Comparison of ENCODE assay signal across 9 mouse cellular contexts in genomic region chr19:7311306-7311705, GRCm38 (mm10). TPM values are rescaled to one million over a fixed set of nuclear protein-coding genes. Genes with fewer than 3 reads are reported as not detected.
DNase-seq lines count a peak whose midpoint lies in the region; ATAC-seq and TF ChIP-seq lines count a peak whose summit lies in the region.
"Had no signal": no experiment of that assay in that cellular context is flagged by ENCODE, and none has a peak within 500 bp of the region (broad histone marks: within the 10 kb centered on the region; RNA-seq: fewer than 3 reads in every experiment).

No protein-coding gene starts in this region.

- H3K36me3 ChIP-seq in liver, adult 2 months (ENCODE audit: control insufficient read depth, insufficient read depth, low read length), result no peaks in the 10 kb centered on the region
- no peaks in the 10 kb centered on the region for H3K36me3 ChIP-seq in heart, embryonic 14.5 days (ENCODE audit: control insufficient read depth, insufficient read depth, low read length)
- H3K36me3 ChIP-seq: midbrain, embryonic 12.5 days had no signal

- TF ChIP-seq CTCF in liver, adult 2 months (IDR thresholded peaks at IDR 0.05; ENCODE audit: low read depth, low read length), result no peak

- peak; percentile 52; the same call in 1 of the 2 replicates for ATAC-seq in heart, embryonic 14.5 days (ENCODE audit: insufficient number of reproducible peaks, insufficient read depth, low FRiP score, low read depth)

- H3K27ac ChIP-seq in liver, adult 2 months (replicated peaks; ENCODE audit: insufficient read depth, low read depth, low read length), result no peak overlapping the region; the same call in 1 of the 2 replicates
- peak overlapping the region; percentile 89 to 90 for H3K27ac ChIP-seq in heart, embryonic 14.5 days (replicated peaks in 1 of 2; ENCODE audit: control insufficient read depth in 1 of 2, insufficient read depth in 1 of 2, low read depth in 2 of 2, low read length in 2 of 2)
- H3K27ac ChIP-seq: midbrain, embryonic 12.5 days had no signal

- TF ChIP-seq POLR2A in liver, adult 2 months (IDR thresholded peaks at IDR 0.05; ENCODE audit: extremely low read depth, insufficient read depth, low read length), result no peak

- no peaks in the 10 kb centered on the region for H3K27me3 ChIP-seq in liver, adult 2 months (ENCODE audit: control insufficient read depth, insufficient read depth, low read length)
- no peaks in the 10 kb centered on the region for H3K27me3 ChIP-seq in heart, embryonic 14.5 days (ENCODE audit: control insufficient read depth, insufficient read depth, low read length)
- H3K27me3 ChIP-seq: midbrain, embryonic 12.5 days had no signal

- H3K9ac ChIP-seq in liver, adult 2 months (ENCODE audit: low read depth, low read length), result no peak overlapping the region
- peak overlapping the region; percentile 45; the same call in 1 of the 2 replicates for H3K9ac ChIP-seq in heart, embryonic 14.5 days (ENCODE audit: low read length)
- H3K9ac ChIP-seq: midbrain, embryonic 12.5 days had no signal

- no peaks in the 10 kb centered on the region for H3K9me3 ChIP-seq in heart, embryonic 14.5 days (ENCODE audit: control insufficient read depth, low read length)
- H3K9me3 ChIP-seq: midbrain, embryonic 12.5 days had no signal

- H3K4me1 ChIP-seq in liver, adult 2 months (ENCODE audit: control insufficient read depth, insufficient read depth, low read length), result peaks cover 54% of the 10 kb centered on the region
- peaks cover 47 to 79% of the 10 kb centered on the region in 2 experiments for H3K4me1 ChIP-seq in heart, embryonic 14.5 days (ENCODE audit: control insufficient read depth in 2 of 2, insufficient read depth in 2 of 2, low read length in 2 of 2)

- H3K4me3 ChIP-seq in liver, adult 2 months (ENCODE audit: insufficient read depth, low read depth, low read length), result no peak overlapping the region
- no peak overlapping the region for H3K4me3 ChIP-seq in heart, embryonic 14.5 days (ENCODE audit: control insufficient read depth in 1 of 2, insufficient read depth in 1 of 2, low read depth in 1 of 2, low read length in 2 of 2)
- H3K4me3 ChIP-seq: midbrain, embryonic 12.5 days had no signal

- H3K4me2 ChIP-seq in heart, embryonic 14.5 days (ENCODE audit: low read length), result peak overlapping the region; percentile 38
- H3K4me2 ChIP-seq: midbrain, embryonic 12.5 days had no signal

- DNase-seq in liver, adult 2 months (ENCODE audit: extremely low read depth, low read depth, low spot score), result peak; percentile 36
- DNase-seq in liver, result no peak
- DNase-seq in cerebellum, adult 9-11 months, result peak; percentile 88
- DNase-seq in lung, postnatal 14 days, result peak; percentile 39
- no peak for DNase-seq in right cerebral cortex, postnatal 25 days
- no peak for DNase-seq in frontal cortex, postnatal 36 days (ENCODE audit: low spot score in 2 of 2)
- no peak for DNase-seq in left cerebral cortex, postnatal 14 days (ENCODE audit: low spot score in 2 of 2)

- peaks cover 34% of the 10 kb centered on the region; the same call in 1 of the 2 replicates for H3K79me2 ChIP-seq in liver, adult 2 months (ENCODE audit: control insufficient read depth, insufficient read depth, low read length)

- 30% methylated on average over 10 of the region's 10 CpGs for WGBS in liver, adult 2 months
- 13% methylated on average over 10 of the region's 10 CpGs for WGBS in heart, embryonic 14.5 days

- intact Hi-C loops in left cerebral cortex, postnatal 14 days (cut with DNase I), result no loop called here

RNA-seq across cellular contexts. Expression of gene Mark2, which starts 30.4 kb away (rescaled TPM):
- 4.6 and 7.0 TPM in 2 replicates for total RNA-seq in liver, adult 2 months (2014; rRNA removed)
- polyA plus RNA-seq in liver, adult 2 months (2012; rRNA removed), result 17.2 and 19.8 TPM in 2 replicates
- polyA plus RNA-seq in heart, embryonic 14.5 days (2014; fragmentation: Nextera tagmentation; extraction: Ambion mirVana), result 35.4 and 40.2 TPM in 2 replicates
- total RNA-seq in left cerebral cortex, postnatal 14 days (2021), result 100 to 1,000 TPM; 136 to 140 TPM

RNA-seq across cellular contexts. Expression of gene Rcor2, which starts 44.2 kb away (rescaled TPM):
- total RNA-seq in liver, adult 2 months (2014; rRNA removed), result 0.13 and 0.55 TPM in 2 replicates
- 0.10 and 0.57 TPM in 2 replicates for polyA plus RNA-seq in liver, adult 2 months (2012; rRNA removed)
- polyA plus RNA-seq in heart, embryonic 14.5 days (2014; fragmentation: Nextera tagmentation; extraction: Ambion mirVana), result 6.1 and 10.7 TPM in 2 replicates
- total RNA-seq in left cerebral cortex, postnatal 14 days (2021), result 10 to 100 TPM; 15.7 to 16.3 TPM

Comparison
In these comparisons a context has a peak if more than half of its experiments do, and no peak if none do; other contexts are left out.
1. DNase-seq: peak in liver, adult 2 months (single experiment), cerebellum, adult 9-11 months (single experiment) and lung, postnatal 14 days (single experiment); none in liver (single experiment), right cerebral cortex, postnatal 25 days (single experiment), frontal cortex, postnatal 36 days (0 of 2) and left cerebral cortex, postnatal 14 days (0 of 2).
2. RNA of gene Mark2, which starts 30.4 kb away (total RNA-seq): 136 to 140 TPM in left cerebral cortex, postnatal 14 days; 4.6 to 7.0 TPM in liver, adult 2 months; every median in the first group is over 10 times any median in the second.
3. RNA of gene Rcor2, which starts 44.2 kb away (total RNA-seq): 15.7 to 16.3 TPM in left cerebral cortex, postnatal 14 days; 0.13 to 0.55 TPM in liver, adult 2 months; every median in the first group is over 10 times any median in the second.